Mouse (Mus musculus) C2C12 (cell line): ENCODE measurements around the gene Fam208a. TPM values are rescaled to one million over a fixed set of nuclear protein-coding genes. Genes with fewer than 3 reads are reported as not detected.

Experiments
- H3K27me3 ChIP-seq: one replicate; pipeline ENCODE4 v1.6.1; 2011; ENCODE audit not compliant: control insufficient read depth, insufficient read depth, insufficient read length
- H3K36me3 ChIP-seq: one replicate; pipeline ENCODE4 v1.6.1; 2011; ENCODE audit not compliant: control insufficient read depth, insufficient read depth
- H3K4me3 ChIP-seq: one replicate; pipeline ENCODE4 v1.5.1; 2011; ENCODE audit warnings: mild to moderate bottlenecking, control low read depth; ENCODE audit not compliant: poor library complexity, insufficient read depth, severe bottlenecking
- H3K79me2 ChIP-seq: one replicate; pipeline ENCODE4 v1.6.1; 2011; ENCODE audit not compliant: control insufficient read depth, insufficient read depth
- H3K79me3 ChIP-seq: one replicate; pipeline ENCODE4 v1.6.1; 2011; ENCODE audit warnings: low read depth, control low read depth
- H3ac ChIP-seq: one replicate; pipeline ENCODE3; 2011; ENCODE audit warnings: low read depth; ENCODE audit not compliant: control insufficient read depth, insufficient read length
- CEBPB ChIP-seq: IDR thresholded peaks from one replicate; pipeline ENCODE4 v1.6.1; 2011; ENCODE audit warnings: low read depth, mild to moderate bottlenecking, control low read depth, moderate library complexity
- CTCF ChIP-seq: IDR thresholded peaks from one replicate; pipeline ENCODE4 v1.5.1; 2011; ENCODE audit not compliant: control insufficient read depth, insufficient read depth, insufficient read length
- FOSL1 ChIP-seq: IDR thresholded peaks from one replicate; pipeline ENCODE4 v1.8.0; 2011; ENCODE audit warnings: mild to moderate bottlenecking, low read length; ENCODE audit not compliant: poor library complexity, insufficient read depth, severe bottlenecking
- MAX ChIP-seq: IDR thresholded peaks from one replicate; pipeline ENCODE4 v1.6.1; 2011; ENCODE audit warnings: mild to moderate bottlenecking, control low read depth
- MYOD1 ChIP-seq: IDR thresholded peaks from one replicate; pipeline ENCODE4 v1.6.1; 2011; ENCODE audit warnings: low read depth; ENCODE audit not compliant: control insufficient read depth, insufficient read length
- MYOG ChIP-seq: IDR thresholded peaks from one replicate; pipeline ENCODE4 v1.6.1; 2011; ENCODE audit not compliant: control insufficient read depth, insufficient read length; ENCODE audit errors: extremely low read depth
- USF1 ChIP-seq: IDR thresholded peaks from one replicate; pipeline ENCODE4 v1.6.1; 2011; ENCODE audit warnings: low read depth, mild to moderate bottlenecking, control low read depth, moderate library complexity
- microRNA-seq: library from miRNA; unstranded; fragments of <30 nt; microRNA quantifications from one replicate; pipeline ENCODE4, GENCODE M21; 2019; ENCODE audit warnings: borderline microRNAs expressed
- polyA plus RNA-seq: library from polyadenylated mRNA; unstranded; fragments of >200 nt; fragmentation: generic; extraction: Trizol; gene quantifications from one replicate; pipeline ENCODE4 v1.2.1, GENCODE M21; 2012; ENCODE audit warnings: missing spikeins

Gene Fam208a
- polyA plus RNA-seq, 1 experiment = 1.7 TPM

- peaks cover 16% of the 10 kb centered on the region for H3K36me3 ChIP-seq
- peak within 1 kb of the TSS; percentile 57 for H3K4me3 ChIP-seq
- H3ac ChIP-seq = peak within 1 kb of the TSS; percentile 78
- H3K27me3 ChIP-seq = no peaks in the 10 kb centered on the region
- H3K79me3 ChIP-seq = peaks cover 3% of the 10 kb centered on the region
- H3K79me2 ChIP-seq = peaks cover 17% of the 10 kb centered on the region
- TF ChIP-seq MAX (peak; percentile 21), CTCF (no peak), MYOG (no peak), CEBPB (no peak), FOSL1 (no peak), USF1 (no peak)
Measured at GRCm38 (mm10) chr14:27507894-27508643, 79.4 kb downstream of the Fam208a start, which contains the start of gene Ccdc66. TSS of gene Ccdc66 (minus strand) at chr14:27508460.

GRCm38 (mm10) chr14:27508644-27509301, 80.1 kb downstream of the Fam208a start:
- no peak for TF ChIP-seq MYOG
- no peak for TF ChIP-seq USF1
- TF ChIP-seq MAX = no peak
- TF ChIP-seq FOSL1 = no peak
- TF ChIP-seq CTCF = no peak
- Histone ChIP-seq H3K27me3 (no peaks in the 10 kb centered on the region), H3K79me2 (peaks cover 17% of the 10 kb centered on the region), H3K36me3 (peaks cover 16% of the 10 kb centered on the region), H3K4me3 (peak overlapping the region; percentile 57), H3K79me3 (peaks cover 3% of the 10 kb centered on the region), H3ac (peak overlapping the region; percentile 42)

DNA sequence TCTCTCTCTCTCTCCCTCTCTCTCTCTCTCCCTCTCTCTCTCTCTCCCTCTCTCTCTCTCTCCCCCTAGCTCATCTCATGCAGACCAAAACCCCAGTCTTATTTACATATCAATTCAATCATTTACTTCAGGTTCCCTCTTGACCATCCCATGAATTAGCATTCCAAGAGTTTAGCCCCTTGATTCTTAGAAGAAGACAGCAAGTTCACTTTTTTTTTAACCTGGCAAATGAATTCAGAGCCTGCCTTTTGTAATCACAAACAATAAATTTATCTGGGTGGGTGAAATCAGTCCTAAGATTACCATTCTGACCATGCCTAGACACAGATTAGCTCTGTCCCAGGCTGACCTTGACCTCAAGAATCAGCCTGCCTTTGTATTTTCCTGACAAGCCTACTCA, 95.9 kb downstream of the Fam208a start:
- Histone ChIP-seq H3K79me3 (no peaks in the 10 kb centered on the region), H3K27me3 (no peaks in the 10 kb centered on the region), H3ac (no peak overlapping the region), H3K79me2 (no peaks in the 10 kb centered on the region), H3K36me3 (no peaks in the 10 kb centered on the region), H3K4me3 (no peak overlapping the region)
- TF ChIP-seq FOSL1 = no peak
- no peak for TF ChIP-seq MYOG
- TF ChIP-seq MYOD1 = no peak
- no peak for TF ChIP-seq CTCF
- no peak for TF ChIP-seq USF1
- no peak for TF ChIP-seq MAX
- TF ChIP-seq CEBPB = no peak

Small RNAs within 50 kb of the gene (microRNA-seq; reads per million reads assigned to microRNA genes)
- not detected for gene Gm23633

Other genes starting within 250 kb of the Fam208a start
- gene Ccdc66, start 79.6 kb downstream of the Fam208a start, polyA plus RNA-seq = 2.2 TPM
- gene Erc2, start 193.6 kb downstream of the Fam208a start, polyA plus RNA-seq = 0.90 TPM